Mouse (Mus musculus): Measurements from ENCODE around the gene Snx5. TPM values are rescaled to one million over a fixed set of nuclear protein-coding genes. Genes with fewer than 3 reads are reported as not detected.
A peak's percentile ranks its signal among the peaks of the same experiment; 100 is the strongest.

Snx5 gene
- polyA plus RNA-seq, 1 experiment from 2014 or later, result 55.2 TPM

DNA sequence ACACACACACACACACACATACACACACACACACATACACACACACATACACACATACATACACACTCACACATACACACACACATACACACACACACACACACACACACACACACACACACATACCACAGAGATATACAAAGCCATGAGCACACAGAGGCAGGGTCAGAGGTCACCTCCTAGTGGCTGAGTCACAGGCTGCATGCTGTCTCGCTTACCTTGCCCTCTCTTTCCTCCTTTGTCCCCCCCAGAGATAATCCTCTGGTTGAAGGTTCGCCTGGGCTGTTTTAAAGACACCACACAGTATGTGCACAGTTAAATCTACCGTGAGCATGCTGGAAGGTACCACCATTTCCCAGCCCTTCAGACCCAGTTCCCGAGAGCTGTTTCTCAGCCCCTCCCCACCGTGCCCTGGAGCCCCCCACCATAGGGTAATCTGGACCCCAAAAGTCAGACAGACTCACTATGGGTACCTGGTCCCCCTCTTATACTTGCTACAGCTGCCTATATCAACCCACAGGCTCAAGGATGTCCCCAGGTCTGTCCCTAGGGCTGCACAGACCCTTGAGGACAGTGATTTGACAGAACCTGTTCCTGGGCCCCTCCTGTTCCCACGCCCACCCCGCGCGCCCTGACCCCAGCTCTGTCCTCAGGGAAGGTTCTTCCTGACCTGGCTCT lies 56.1 kb downstream of the Snx5 start:
- Histone ChIP-seq H3K36me3 (ENCODE audit: control insufficient read depth, insufficient read depth) (no peaks in the 10 kb centered on the region), H3K9ac (replicated peaks; ENCODE audit: low read depth, low read length) (no peak overlapping the region), H3K27me3 (replicated peaks; ENCODE audit: control insufficient read depth, insufficient read depth, low read length) (no peaks in the 10 kb centered on the region), H3K4me3 (replicated peaks; ENCODE audit: low read length) (no peak overlapping the region), H3K27ac (ENCODE audit: low read length) (no peak overlapping the region), H3K4me1 (replicated peaks; ENCODE audit: control insufficient read depth, insufficient read depth, low read length) (peaks cover 5% of the 10 kb centered on the region; the same call in 1 of the 2 replicates), H3K9me3 (ENCODE audit: control insufficient read depth, low read length) (no peaks in the 10 kb centered on the region), H3K4me2 (ENCODE audit: low read length) (no peak overlapping the region)
- ATAC-seq, result peak; percentile 49
- WGBS, result 66% methylated on average over 9 of the region's 9 CpGs

DNA sequence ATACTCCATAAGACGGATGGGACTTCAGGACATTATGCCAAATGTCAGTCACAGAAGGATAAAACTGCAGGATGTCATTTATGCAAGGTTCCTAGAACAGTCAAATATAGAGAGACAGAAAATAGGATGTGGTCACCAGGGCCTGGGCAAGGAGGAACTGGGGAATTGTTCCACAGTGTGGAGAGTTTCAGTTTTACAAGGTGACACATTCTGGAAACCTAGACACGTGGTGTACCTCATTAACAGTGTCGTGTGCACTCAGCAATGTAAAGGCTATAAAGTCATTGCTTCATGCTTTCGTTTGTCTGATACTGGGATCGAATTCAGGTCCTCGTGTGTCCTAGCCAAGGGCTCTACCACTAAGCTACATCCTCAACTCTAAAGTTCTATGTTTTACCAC lies 56.9 kb downstream of the Snx5 start:
- peaks cover 5% of the 10 kb centered on the region; the same call in 1 of the 2 replicates for H3K4me1 ChIP-seq (replicated peaks; ENCODE audit: control insufficient read depth, insufficient read depth, low read length)
- H3K4me3 ChIP-seq (replicated peaks; ENCODE audit: low read length), result no peak overlapping the region
- ATAC-seq, result no peak
- WGBS, result 89% methylated on average over 6 of the region's 6 CpGs
- no peak overlapping the region for H3K4me2 ChIP-seq (ENCODE audit: low read length)
- no peak overlapping the region for H3K27ac ChIP-seq (ENCODE audit: low read length)
- no peaks in the 10 kb centered on the region for H3K27me3 ChIP-seq (replicated peaks; ENCODE audit: control insufficient read depth, insufficient read depth, low read length)
- no peaks in the 10 kb centered on the region for H3K9me3 ChIP-seq (ENCODE audit: control insufficient read depth, low read length)
- no peaks in the 10 kb centered on the region for H3K36me3 ChIP-seq (ENCODE audit: control insufficient read depth, insufficient read depth)
- no peak overlapping the region for H3K9ac ChIP-seq (replicated peaks; ENCODE audit: low read depth, low read length)

DNA sequence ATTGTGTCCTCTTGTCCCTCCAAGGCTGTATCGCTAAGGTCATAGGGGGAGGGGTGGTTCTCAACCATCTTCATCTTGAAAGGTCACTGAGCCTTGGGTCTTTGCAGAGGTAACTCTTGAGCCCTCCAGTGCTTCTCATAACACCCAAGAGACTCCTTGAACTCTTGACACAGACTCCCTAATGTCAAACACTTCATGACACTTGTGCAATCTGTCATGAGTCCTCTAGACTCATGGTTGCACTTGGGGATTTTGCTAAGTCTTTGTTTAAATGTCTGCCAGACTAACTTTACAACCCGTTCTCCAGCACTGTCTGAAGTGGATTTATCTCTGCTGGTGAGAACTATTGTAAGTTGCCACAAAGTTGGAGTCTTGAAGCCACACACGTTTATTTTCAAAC lies 61.3 kb downstream of the Snx5 start:
- Histone ChIP-seq H3K36me3 (ENCODE audit: control insufficient read depth, insufficient read depth) (no peaks in the 10 kb centered on the region), H3K27ac (ENCODE audit: low read length) (no peak overlapping the region), H3K27me3 (replicated peaks; ENCODE audit: control insufficient read depth, insufficient read depth, low read length) (no peaks in the 10 kb centered on the region), H3K9ac (replicated peaks; ENCODE audit: low read depth, low read length) (no peak overlapping the region), H3K9me3 (ENCODE audit: control insufficient read depth, low read length) (no peaks in the 10 kb centered on the region), H3K4me1 (replicated peaks; ENCODE audit: control insufficient read depth, insufficient read depth, low read length) (no peaks in the 10 kb centered on the region), H3K4me2 (ENCODE audit: low read length) (no peak overlapping the region), H3K4me3 (replicated peaks; ENCODE audit: low read length) (no peak overlapping the region)
- 90% methylated on average over 3 of the region's 3 CpGs for WGBS
- ATAC-seq, result no peak

DNA sequence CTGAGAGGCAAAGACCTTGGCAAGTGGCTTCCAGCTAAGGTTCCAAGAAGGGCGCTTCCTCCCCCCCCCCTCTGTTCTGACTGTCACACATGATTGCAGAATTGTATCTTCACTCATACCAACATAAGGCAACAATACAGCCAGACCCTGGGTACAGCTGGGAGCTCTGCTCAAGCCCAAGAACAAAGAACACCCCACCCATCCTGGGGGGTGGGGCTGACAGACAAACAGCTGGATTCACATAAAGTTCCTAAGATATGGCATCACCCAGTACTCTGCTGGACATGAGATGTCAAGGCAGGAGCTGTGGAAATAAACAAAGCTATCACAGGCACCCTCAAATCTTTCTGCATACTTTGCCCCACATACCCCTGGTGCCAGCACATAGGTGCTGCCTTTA lies 63.3 kb downstream of the Snx5 start:
- no peak for ATAC-seq

DNA sequence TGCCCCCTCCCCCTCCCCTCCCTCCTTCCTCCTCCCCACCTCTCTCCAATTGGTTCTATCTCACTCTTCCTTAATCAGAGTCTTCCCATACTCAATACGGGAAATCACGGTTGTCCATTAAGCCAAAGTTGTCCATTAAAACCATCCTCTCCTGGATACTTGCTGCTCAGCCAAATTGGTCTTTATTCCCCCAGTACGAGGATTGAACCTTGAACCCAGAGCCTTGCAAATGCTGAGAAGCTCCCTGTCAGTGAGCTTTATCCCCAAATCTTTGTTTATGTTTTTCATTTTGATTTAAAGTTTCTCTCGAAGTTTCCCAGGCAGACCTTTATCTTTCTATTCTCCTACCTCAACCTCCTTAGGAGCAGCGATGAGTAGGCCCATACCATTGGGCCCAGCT lies 67.7 kb downstream of the Snx5 start:
- H3K9me3 ChIP-seq (ENCODE audit: control insufficient read depth, low read length), result no peaks in the 10 kb centered on the region
- H3K36me3 ChIP-seq (ENCODE audit: control insufficient read depth, insufficient read depth), result no peaks in the 10 kb centered on the region
- H3K27ac ChIP-seq (ENCODE audit: low read length), result no peak overlapping the region
- H3K4me2 ChIP-seq (ENCODE audit: low read length), result no peak overlapping the region
- WGBS, result 94% methylated on average over 5 of the region's 5 CpGs
- no peaks in the 10 kb centered on the region for H3K27me3 ChIP-seq (replicated peaks; ENCODE audit: control insufficient read depth, insufficient read depth, low read length)
- no peak overlapping the region for H3K4me3 ChIP-seq (replicated peaks; ENCODE audit: low read length)
- no peaks in the 10 kb centered on the region for H3K4me1 ChIP-seq (replicated peaks; ENCODE audit: control insufficient read depth, insufficient read depth, low read length)
- ATAC-seq, result no peak
- no peak overlapping the region for H3K9ac ChIP-seq (replicated peaks; ENCODE audit: low read depth, low read length)

More for the DNA sequence above, 63.3 kb downstream of the Snx5 start:
- Histone ChIP-seq H3K4me1 (replicated peaks; ENCODE audit: control insufficient read depth, insufficient read depth, low read length) (no peaks in the 10 kb centered on the region), H3K36me3 (ENCODE audit: control insufficient read depth, insufficient read depth) (no peaks in the 10 kb centered on the region), H3K27ac (ENCODE audit: low read length) (no peak overlapping the region), H3K4me3 (replicated peaks; ENCODE audit: low read length) (no peak overlapping the region), H3K9ac (replicated peaks; ENCODE audit: low read depth, low read length) (no peak overlapping the region), H3K4me2 (ENCODE audit: low read length) (no peak overlapping the region), H3K27me3 (replicated peaks; ENCODE audit: control insufficient read depth, insufficient read depth, low read length) (no peaks in the 10 kb centered on the region), H3K9me3 (ENCODE audit: control insufficient read depth, low read length) (no peaks in the 10 kb centered on the region)
- WGBS, result 100% methylated on average over 1 of the region's 1 CpGs

DNA sequence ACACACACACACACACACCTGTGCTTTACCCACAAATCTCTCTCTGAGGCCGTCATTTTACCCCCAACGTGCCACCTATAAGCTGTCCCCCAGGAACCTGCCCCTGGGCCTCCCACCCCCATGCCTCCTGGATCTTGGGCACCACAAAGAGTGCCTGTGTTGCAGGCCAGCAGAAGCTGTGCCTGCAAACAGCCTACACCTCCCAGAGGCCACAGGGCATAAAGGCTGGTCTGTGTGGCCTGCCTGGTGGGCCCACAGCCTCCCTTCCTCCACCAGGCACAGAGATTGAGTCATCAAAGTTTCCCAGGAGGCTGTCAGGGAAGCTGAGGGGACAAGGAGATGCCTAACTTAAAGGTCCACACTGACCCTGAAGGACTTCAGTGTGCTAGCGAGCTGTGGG lies 68.1 kb downstream of the Snx5 start:
- H3K4me2 ChIP-seq (ENCODE audit: low read length), result no peak overlapping the region
- ATAC-seq, result no peak
- H3K27ac ChIP-seq (ENCODE audit: low read length), result no peak overlapping the region
- H3K27me3 ChIP-seq (replicated peaks; ENCODE audit: control insufficient read depth, insufficient read depth, low read length), result no peaks in the 10 kb centered on the region
- H3K4me3 ChIP-seq (replicated peaks; ENCODE audit: low read length), result no peak overlapping the region
- no peaks in the 10 kb centered on the region for H3K4me1 ChIP-seq (replicated peaks; ENCODE audit: control insufficient read depth, insufficient read depth, low read length)
- no peak overlapping the region for H3K9ac ChIP-seq (replicated peaks; ENCODE audit: low read depth, low read length)
- H3K36me3 ChIP-seq (ENCODE audit: control insufficient read depth, insufficient read depth), result no peaks in the 10 kb centered on the region
- WGBS, result 75% methylated on average over 3 of the region's 3 CpGs
- H3K9me3 ChIP-seq (ENCODE audit: control insufficient read depth, low read length), result no peaks in the 10 kb centered on the region

DNA sequence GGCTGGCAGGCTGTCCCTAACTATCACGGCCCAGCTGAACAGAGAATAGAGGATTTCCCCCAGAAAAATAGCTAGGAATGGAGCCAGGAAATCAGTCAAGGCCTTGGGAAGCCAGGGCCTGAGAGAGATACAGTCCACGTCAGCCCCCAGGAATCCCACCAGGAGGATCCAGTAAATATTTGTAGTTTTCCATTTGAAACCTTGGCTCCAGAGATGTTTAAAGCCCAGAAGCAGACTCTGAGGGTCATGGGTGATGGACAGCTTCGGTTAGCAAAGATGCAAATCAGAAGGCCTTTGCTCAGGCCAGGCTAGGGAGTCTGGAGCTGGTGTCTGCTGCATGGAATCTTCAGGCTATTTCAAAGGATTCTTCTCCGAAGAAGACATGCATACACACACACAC lies 68.6 kb downstream of the Snx5 start:
- whole genome bisulfite sequencing, result 68% methylated on average over 4 of the region's 4 CpGs
- ATAC-seq, result no peak
- Histone ChIP-seq H3K27ac (ENCODE audit: low read length) (no peak overlapping the region), H3K9me3 (ENCODE audit: control insufficient read depth, low read length) (no peaks in the 10 kb centered on the region), H3K27me3 (replicated peaks; ENCODE audit: control insufficient read depth, insufficient read depth, low read length) (no peaks in the 10 kb centered on the region), H3K9ac (replicated peaks; ENCODE audit: low read depth, low read length) (no peak overlapping the region), H3K4me3 (replicated peaks; ENCODE audit: low read length) (no peak overlapping the region), H3K4me2 (ENCODE audit: low read length) (no peak overlapping the region), H3K36me3 (ENCODE audit: control insufficient read depth, insufficient read depth) (no peaks in the 10 kb centered on the region), H3K4me1 (replicated peaks; ENCODE audit: control insufficient read depth, insufficient read depth, low read length) (no peaks in the 10 kb centered on the region)

Other genes starting within 250 kb of the Snx5 start
- not detected in 2 replicates for gene Banf2, start 237.8 kb downstream of the Snx5 start, polyA plus RNA-seq (2015; fragmentation: Nextera tagmentation; extraction: Ambion mirVana)
- 10.8 and 11.4 TPM in 2 replicates for gene Mgme1, start 243 bp downstream of the Snx5 start, polyA plus RNA-seq (2015; fragmentation: Nextera tagmentation; extraction: Ambion mirVana)
- gene Ovol2, start 61.2 kb upstream of the Snx5 start, polyA plus RNA-seq (2015; fragmentation: Nextera tagmentation; extraction: Ambion mirVana), result not detected in 2 replicates
- 28.3 and 29.2 TPM in 2 replicates for gene Kat14, start 98.1 kb upstream of the Snx5 start, polyA plus RNA-seq (2015; fragmentation: Nextera tagmentation; extraction: Ambion mirVana)
- 2.6 and 3.1 TPM in 2 replicates for gene Pet117, start 98.1 kb upstream of the Snx5 start, polyA plus RNA-seq (2015; fragmentation: Nextera tagmentation; extraction: Ambion mirVana)